Mouse (Mus musculus): Measurements from ENCODE around the gene Slc16a8. TPM values are rescaled to one million over a fixed set of nuclear protein-coding genes. Genes with fewer than 3 reads are reported as not detected.
"Not testable (repeated sequence)": the region's sequence is repeated elsewhere in the genome, so short reads cannot be mapped to it uniquely, and the experiment has no call there.

Slc16a8 gene
- total RNA-seq, 2 experiments from 2014 or later: not detected

- ATAC-seq (replicated peaks; ENCODE audit: low FRiP score, poor library complexity, severe bottlenecking): not testable (repeated sequence)
These were observed 28.8 kb downstream of the Slc16a8 start for GRCm38 (mm10) chr15:79225780-79226179.

GRCm38 (mm10) chr15:79224685-79225084 lies 29.9 kb downstream of the Slc16a8 start:
- ATAC-seq (replicated peaks; ENCODE audit: low FRiP score, poor library complexity, severe bottlenecking): peak; percentile 76

- no peak for ATAC-seq (replicated peaks; ENCODE audit: low FRiP score, poor library complexity, severe bottlenecking)
These were observed 30.9 kb downstream of the Slc16a8 start for GRCm38 (mm10) chr15:79223641-79224040.

- no peak for ATAC-seq (replicated peaks; ENCODE audit: low FRiP score, poor library complexity, severe bottlenecking)
These were observed 35.0 kb downstream of the Slc16a8 start for GRCm38 (mm10) chr15:79219572-79219971.

- ATAC-seq (replicated peaks; ENCODE audit: low FRiP score, poor library complexity, severe bottlenecking): no peak
These were observed 38.4 kb downstream of the Slc16a8 start for GRCm38 (mm10) chr15:79216191-79216590.

- ATAC-seq (replicated peaks; ENCODE audit: low FRiP score, poor library complexity, severe bottlenecking): no peak
These were observed 41.0 kb downstream of the Slc16a8 start for GRCm38 (mm10) chr15:79213591-79213990.

GRCm38 (mm10) chr15:79212750-79213446 lies 41.7 kb downstream of the Slc16a8 start:
- ATAC-seq (replicated peaks; ENCODE audit: low FRiP score, poor library complexity, severe bottlenecking): no peak

- no peak for ATAC-seq (replicated peaks; ENCODE audit: low FRiP score, poor library complexity, severe bottlenecking)
These were observed 44.2 kb downstream of the Slc16a8 start for GRCm38 (mm10) chr15:79210357-79210756.

- no peak for ATAC-seq (replicated peaks; ENCODE audit: low FRiP score, poor library complexity, severe bottlenecking)
These were observed 45.7 kb downstream of the Slc16a8 start for GRCm38 (mm10) chr15:79208758-79209439.

GRCm38 (mm10) chr15:79208211-79208610 lies 46.4 kb downstream of the Slc16a8 start:
- ATAC-seq (replicated peaks; ENCODE audit: low FRiP score, poor library complexity, severe bottlenecking): no peak

GRCm38 (mm10) chr15:79202575-79202974 lies 52.0 kb downstream of the Slc16a8 start:
- no peak for ATAC-seq (replicated peaks; ENCODE audit: low FRiP score, poor library complexity, severe bottlenecking)

GRCm38 (mm10) chr15:79201491-79202150 lies 52.9 kb downstream of the Slc16a8 start:
- ATAC-seq (replicated peaks; ENCODE audit: low FRiP score, poor library complexity, severe bottlenecking): no peak

Other genes with a start within 250 kb of the Slc16a8 start
- gene H1f0, start 226.3 kb downstream of the Slc16a8 start, total RNA-seq (2015; ENCODE audit: low replicate concordance): 6.5 and 8.6 TPM in 2 replicates
- 8.2 and 20.5 TPM in 2 replicates for gene H1f0, start 226.3 kb downstream of the Slc16a8 start, total RNA-seq (2017; ENCODE audit: low replicate concordance)
- not detected in 2 replicates for gene Galr3, start 212.9 kb downstream of the Slc16a8 start, total RNA-seq (2015; ENCODE audit: low replicate concordance)
- not detected in 2 replicates for gene Galr3, start 212.9 kb downstream of the Slc16a8 start, total RNA-seq (2017; ENCODE audit: low replicate concordance)
- 12.3 and 20.0 TPM in 2 replicates for gene Ankrd54, start 191.9 kb downstream of the Slc16a8 start, total RNA-seq (2015; ENCODE audit: low replicate concordance)
- 7.5 and 11.4 TPM in 2 replicates for gene Ankrd54, start 191.9 kb downstream of the Slc16a8 start, total RNA-seq (2017; ENCODE audit: low replicate concordance)
- gene Eif3l, start 179.6 kb downstream of the Slc16a8 start, total RNA-seq (2015; ENCODE audit: low replicate concordance): 29.4 and 47.6 TPM in 2 replicates
- gene Eif3l, start 179.6 kb downstream of the Slc16a8 start, total RNA-seq (2017; ENCODE audit: low replicate concordance): 51.3 and 56.2 TPM in 2 replicates
- 0.77 and 1.9 TPM in 2 replicates for gene Micall1, start 145.9 kb downstream of the Slc16a8 start, total RNA-seq (2015; ENCODE audit: low replicate concordance)
- 0.68 and 0.98 TPM in 2 replicates for gene Micall1, start 145.9 kb downstream of the Slc16a8 start, total RNA-seq (2017; ENCODE audit: low replicate concordance)
- gene Polr2f, start 113.8 kb downstream of the Slc16a8 start, total RNA-seq (2015; ENCODE audit: low replicate concordance): 16.1 and 20.7 TPM in 2 replicates
- 10.8 and 13.9 TPM in 2 replicates for gene Polr2f, start 113.8 kb downstream of the Slc16a8 start, total RNA-seq (2017; ENCODE audit: low replicate concordance)
- gene 1700088E04Rik, start 113.5 kb downstream of the Slc16a8 start, total RNA-seq (2015; ENCODE audit: low replicate concordance): not detected in 2 replicates
- not detected in 2 replicates for gene 1700088E04Rik, start 113.5 kb downstream of the Slc16a8 start, total RNA-seq (2017; ENCODE audit: low replicate concordance)
- not detected in 2 replicates for gene Sox10, start 89.5 kb downstream of the Slc16a8 start, total RNA-seq (2015; ENCODE audit: low replicate concordance)
- gene Sox10, start 89.5 kb downstream of the Slc16a8 start, total RNA-seq (2017; ENCODE audit: low replicate concordance): not detected in 2 replicates
- 1.3 TPM in 1 of 2 replicates, not detected in the other for gene Pick1, start 25.6 kb downstream of the Slc16a8 start, total RNA-seq (2015; ENCODE audit: low replicate concordance)
- gene Pick1, start 25.6 kb downstream of the Slc16a8 start, total RNA-seq (2017; ENCODE audit: low replicate concordance): 1.3 and 4.9 TPM in 2 replicates
- not detected in 2 replicates for gene Gm49486, start 25.4 kb downstream of the Slc16a8 start, total RNA-seq (2015; ENCODE audit: low replicate concordance)
- gene Gm49486, start 25.4 kb downstream of the Slc16a8 start, total RNA-seq (2017; ENCODE audit: low replicate concordance): not detected in 2 replicates
- not detected in 2 replicates for gene Baiap2l2, start 30.8 kb upstream of the Slc16a8 start, total RNA-seq (2015; ENCODE audit: low replicate concordance)
- not detected in 2 replicates for gene Baiap2l2, start 30.8 kb upstream of the Slc16a8 start, total RNA-seq (2017; ENCODE audit: low replicate concordance)
- gene Pla2g6, start 73.6 kb upstream of the Slc16a8 start, total RNA-seq (2015; ENCODE audit: low replicate concordance): 1.9 and 4.6 TPM in 2 replicates
- 4.0 and 4.9 TPM in 2 replicates for gene Pla2g6, start 73.6 kb upstream of the Slc16a8 start, total RNA-seq (2017; ENCODE audit: low replicate concordance)
- gene Maff, start 91.9 kb upstream of the Slc16a8 start, total RNA-seq (2015; ENCODE audit: low replicate concordance): not detected in 2 replicates
- gene Maff, start 91.9 kb upstream of the Slc16a8 start, total RNA-seq (2017; ENCODE audit: low replicate concordance): not detected in 2 replicates
- gene Tmem184b, start 148.8 kb upstream of the Slc16a8 start, total RNA-seq (2015; ENCODE audit: low replicate concordance): 4.8 and 5.2 TPM in 2 replicates
- gene Tmem184b, start 148.8 kb upstream of the Slc16a8 start, total RNA-seq (2017; ENCODE audit: low replicate concordance): 2.6 and 9.4 TPM in 2 replicates
- gene Csnk1e, start 200.8 kb upstream of the Slc16a8 start, total RNA-seq (2015; ENCODE audit: low replicate concordance): 13.2 and 14.6 TPM in 2 replicates
- 3.9 and 16.3 TPM in 2 replicates for gene Csnk1e, start 200.8 kb upstream of the Slc16a8 start, total RNA-seq (2017; ENCODE audit: low replicate concordance)